Mouse (Mus musculus): ENCODE measurements around the gene Ube2o. TPM values are rescaled to one million over a fixed set of nuclear protein-coding genes. Genes with fewer than 3 reads are reported as not detected.

Ube2o gene
- polyA plus RNA-seq, 1 experiment from 2014 or later = 9.8 TPM

GRCm38 (mm10) chr11:116511301-116511868 is 69.9 kb downstream of the Ube2o start:
- ATAC-seq (replicated peaks; ENCODE audit: low FRiP score, low TSS enrichment, low read depth) = no peak
- no peak for DNase-seq (ENCODE audit: low spot score)
- H3K27me3 ChIP-seq (replicated peaks; ENCODE audit: control insufficient read depth, insufficient read depth, low read length) = 0 out of 2 replicates have a peak, but pooled peaks cover 3% of the 10 kb centered on the region
- 64% methylated on average over 7 of the region's 7 CpGs for WGBS
- H3K9me3 ChIP-seq (ENCODE audit: control insufficient read depth, low read length) = no peaks in the 10 kb centered on the region
- H3K9ac ChIP-seq (ENCODE audit: low read length) = no peak overlapping the region
- no peak overlapping the region for H3K27ac ChIP-seq (ENCODE audit: low read depth)
- no peak overlapping the region for H3K4me3 ChIP-seq (ENCODE audit: low read depth, low read length)
- no peak overlapping the region for H3K4me2 ChIP-seq (ENCODE audit: low read length)
- no peaks in the 10 kb centered on the region for H3K4me1 ChIP-seq (replicated peaks; ENCODE audit: control insufficient read depth, insufficient read depth, low read length)
- no peaks in the 10 kb centered on the region for H3K36me3 ChIP-seq (ENCODE audit: control insufficient read depth, insufficient read depth, low read length)

GRCm38 (mm10) chr11:116508689-116509088 is 72.6 kb downstream of the Ube2o start:
- no peak for ATAC-seq (replicated peaks; ENCODE audit: low FRiP score, low TSS enrichment, low read depth)
- no peak for DNase-seq (ENCODE audit: low spot score)
- Histone ChIP-seq H3K27ac (ENCODE audit: low read depth) (no peak overlapping the region), H3K27me3 (replicated peaks; ENCODE audit: control insufficient read depth, insufficient read depth, low read length) (no peaks in the 10 kb centered on the region), H3K36me3 (ENCODE audit: control insufficient read depth, insufficient read depth, low read length) (no peaks in the 10 kb centered on the region), H3K4me3 (ENCODE audit: low read depth, low read length) (no peak overlapping the region), H3K9ac (ENCODE audit: low read length) (no peak overlapping the region), H3K9me3 (ENCODE audit: control insufficient read depth, low read length) (no peaks in the 10 kb centered on the region), H3K4me1 (replicated peaks; ENCODE audit: control insufficient read depth, insufficient read depth, low read length) (no peaks in the 10 kb centered on the region), H3K4me2 (ENCODE audit: low read length) (no peak overlapping the region)
- 49% methylated on average over 2 of the region's 2 CpGs for WGBS

GRCm38 (mm10) chr11:116506151-116506875 is 74.9 kb downstream of the Ube2o start:
- no peaks in the 10 kb centered on the region for H3K4me1 ChIP-seq (replicated peaks; ENCODE audit: control insufficient read depth, insufficient read depth, low read length)
- no peak overlapping the region for H3K9ac ChIP-seq (ENCODE audit: low read length)
- H3K27me3 ChIP-seq (replicated peaks; ENCODE audit: control insufficient read depth, insufficient read depth, low read length) = no peaks in the 10 kb centered on the region
- ATAC-seq (replicated peaks; ENCODE audit: low FRiP score, low TSS enrichment, low read depth) (no peak), DNase-seq (ENCODE audit: low spot score) (no peak)
- WGBS = 82% methylated on average over 17 of the region's 17 CpGs
- H3K36me3 ChIP-seq (ENCODE audit: control insufficient read depth, insufficient read depth, low read length) = no peaks in the 10 kb centered on the region
- H3K27ac ChIP-seq (ENCODE audit: low read depth) = no peak overlapping the region
- no peak overlapping the region for H3K4me2 ChIP-seq (ENCODE audit: low read length)
- no peak overlapping the region for H3K4me3 ChIP-seq (ENCODE audit: low read depth, low read length)
- no peaks in the 10 kb centered on the region for H3K9me3 ChIP-seq (ENCODE audit: control insufficient read depth, low read length)

GRCm38 (mm10) chr11:116505573-116505972 is 75.7 kb downstream of the Ube2o start:
- H3K4me2 ChIP-seq (ENCODE audit: low read length) = no peak overlapping the region
- no peaks in the 10 kb centered on the region for H3K4me1 ChIP-seq (replicated peaks; ENCODE audit: control insufficient read depth, insufficient read depth, low read length)
- no peaks in the 10 kb centered on the region for H3K27me3 ChIP-seq (replicated peaks; ENCODE audit: control insufficient read depth, insufficient read depth, low read length)
- no peaks in the 10 kb centered on the region for H3K36me3 ChIP-seq (ENCODE audit: control insufficient read depth, insufficient read depth, low read length)
- no peak overlapping the region for H3K4me3 ChIP-seq (ENCODE audit: low read depth, low read length)
- no peaks in the 10 kb centered on the region for H3K9me3 ChIP-seq (ENCODE audit: control insufficient read depth, low read length)
- no peak for ATAC-seq (replicated peaks; ENCODE audit: low FRiP score, low TSS enrichment, low read depth)
- DNase-seq (ENCODE audit: low spot score) = no peak
- H3K27ac ChIP-seq (ENCODE audit: low read depth) = no peak overlapping the region
- no peak overlapping the region for H3K9ac ChIP-seq (ENCODE audit: low read length)
- 70% methylated on average over 5 of the region's 5 CpGs for WGBS

GRCm38 (mm10) chr11:116504516-116504915 is 76.7 kb downstream of the Ube2o start:
- H3K27me3 ChIP-seq (replicated peaks; ENCODE audit: control insufficient read depth, insufficient read depth, low read length) = no peaks in the 10 kb centered on the region
- no peaks in the 10 kb centered on the region for H3K4me1 ChIP-seq (replicated peaks; ENCODE audit: control insufficient read depth, insufficient read depth, low read length)
- H3K9me3 ChIP-seq (ENCODE audit: control insufficient read depth, low read length) = no peaks in the 10 kb centered on the region
- DNase-seq (ENCODE audit: low spot score) (no peak), ATAC-seq (replicated peaks; ENCODE audit: low FRiP score, low TSS enrichment, low read depth) (no peak)
- no peak overlapping the region for H3K27ac ChIP-seq (ENCODE audit: low read depth)
- 88% methylated on average over 17 of the region's 17 CpGs for WGBS
- no peak overlapping the region for H3K4me2 ChIP-seq (ENCODE audit: low read length)
- H3K4me3 ChIP-seq (ENCODE audit: low read depth, low read length) = no peak overlapping the region
- no peaks in the 10 kb centered on the region for H3K36me3 ChIP-seq (ENCODE audit: control insufficient read depth, insufficient read depth, low read length)
- H3K9ac ChIP-seq (ENCODE audit: low read length) = no peak overlapping the region

GRCm38 (mm10) chr11:116501005-116501746 is 80.1 kb downstream of the Ube2o start:
- no peak overlapping the region for H3K27ac ChIP-seq (ENCODE audit: low read depth)
- H3K9ac ChIP-seq (ENCODE audit: low read length) = no peak overlapping the region
- H3K27me3 ChIP-seq (replicated peaks; ENCODE audit: control insufficient read depth, insufficient read depth, low read length) = no peaks in the 10 kb centered on the region
- ATAC-seq (replicated peaks; ENCODE audit: low FRiP score, low TSS enrichment, low read depth) = no peak
- no peaks in the 10 kb centered on the region for H3K4me1 ChIP-seq (replicated peaks; ENCODE audit: control insufficient read depth, insufficient read depth, low read length)
- H3K9me3 ChIP-seq (ENCODE audit: control insufficient read depth, low read length) = no peaks in the 10 kb centered on the region
- H3K36me3 ChIP-seq (ENCODE audit: control insufficient read depth, insufficient read depth, low read length) = no peaks in the 10 kb centered on the region
- H3K4me2 ChIP-seq (ENCODE audit: low read length) = no peak overlapping the region
- WGBS = 30% methylated on average over 7 of the region's 7 CpGs
- no peak overlapping the region for H3K4me3 ChIP-seq (ENCODE audit: low read depth, low read length)
- DNase-seq (ENCODE audit: low spot score) = peak; percentile 63

- 43% methylated on average over 6 of the region's 6 CpGs for WGBS
Measured at GRCm38 (mm10) chr11:116499018-116499417, 82.2 kb downstream of the Ube2o start.

GRCm38 (mm10) chr11:116498596-116498995 is 82.7 kb downstream of the Ube2o start:
- no peak for DNase-seq (ENCODE audit: low spot score)
- Histone ChIP-seq H3K36me3 (ENCODE audit: control insufficient read depth, insufficient read depth, low read length) (no peaks in the 10 kb centered on the region), H3K27ac (ENCODE audit: low read depth) (no peak overlapping the region), H3K4me2 (ENCODE audit: low read length) (peak overlapping the region; percentile 44), H3K27me3 (replicated peaks; ENCODE audit: control insufficient read depth, insufficient read depth, low read length) (no peaks in the 10 kb centered on the region), H3K9me3 (ENCODE audit: control insufficient read depth, low read length) (no peaks in the 10 kb centered on the region), H3K4me1 (replicated peaks; ENCODE audit: control insufficient read depth, insufficient read depth, low read length) (peaks cover 6% of the 10 kb centered on the region; the same call in 1 of the 2 replicates), H3K4me3 (ENCODE audit: low read depth, low read length) (peak overlapping the region; percentile 22), H3K9ac (ENCODE audit: low read length) (peak overlapping the region; percentile 42)
- ATAC-seq (replicated peaks; ENCODE audit: low FRiP score, low TSS enrichment, low read depth) = no peak
- 29% methylated on average over 34 of the region's 34 CpGs for WGBS

More at GRCm38 (mm10) chr11:116499018-116499417, 82.2 kb downstream of the Ube2o start:
- Histone ChIP-seq H3K4me2 (ENCODE audit: low read length) (peak overlapping the region; percentile 44), H3K27ac (ENCODE audit: low read depth) (no peak overlapping the region), H3K27me3 (replicated peaks; ENCODE audit: control insufficient read depth, insufficient read depth, low read length) (no peaks in the 10 kb centered on the region), H3K36me3 (ENCODE audit: control insufficient read depth, insufficient read depth, low read length) (no peaks in the 10 kb centered on the region), H3K9ac (ENCODE audit: low read length) (peak overlapping the region; percentile 42; the same call in 1 of the 2 replicates), H3K9me3 (ENCODE audit: control insufficient read depth, low read length) (no peaks in the 10 kb centered on the region), H3K4me3 (ENCODE audit: low read depth, low read length) (peak overlapping the region; percentile 22), H3K4me1 (replicated peaks; ENCODE audit: control insufficient read depth, insufficient read depth, low read length) (peaks cover 6% of the 10 kb centered on the region; the same call in 1 of the 2 replicates)
- no peak for DNase-seq (ENCODE audit: low spot score)
- no peak for ATAC-seq (replicated peaks; ENCODE audit: low FRiP score, low TSS enrichment, low read depth)

All from intestine, embryonic 14.5 days (tissue).